Mouse (Mus musculus): ENCODE measurements around the gene Egr2.
A peak's percentile ranks its signal among the peaks of the same experiment; 100 is the strongest.

The Egr2 gene

GRCm38 (mm10) chr10:67535256-67535655 is at the start of gene Egr2:
Egr2 (plus strand) TSS chr10:67535475.
- DNase-seq, result peak; percentile 76

- DNase-seq, result no peak
These were observed 47.8 kb upstream of the Egr2 start for GRCm38 (mm10) chr10:67487496-67487895.

GRCm38 (mm10) chr10:67489836-67490235 is 45.4 kb upstream of the Egr2 start:
- no peak for DNase-seq

- no peak for DNase-seq
These were observed 44.6 kb upstream of the Egr2 start for GRCm38 (mm10) chr10:67490632-67491031.

- no peak for DNase-seq
These were observed 43.1 kb upstream of the Egr2 start for GRCm38 (mm10) chr10:67492161-67492571.

GRCm38 (mm10) chr10:67493556-67493955 is 41.7 kb upstream of the Egr2 start:
- no peak for DNase-seq

GRCm38 (mm10) chr10:67497144-67497892 is 38.0 kb upstream of the Egr2 start:
- DNase-seq, result no peak

- no peak for DNase-seq
These were observed 37.3 kb upstream of the Egr2 start for GRCm38 (mm10) chr10:67497951-67498350.

GRCm38 (mm10) chr10:67503320-67503995 is 31.8 kb upstream of the Egr2 start:
- DNase-seq, result peak; percentile 85

GRCm38 (mm10) chr10:67504046-67504445 is 31.2 kb upstream of the Egr2 start:
- peak; percentile 52 for DNase-seq

GRCm38 (mm10) chr10:67505248-67505647 is 30.0 kb upstream of the Egr2 start:
- no peak for DNase-seq

- peak; percentile 32 for DNase-seq
These were observed 23.1 kb upstream of the Egr2 start for GRCm38 (mm10) chr10:67512211-67512610.

- DNase-seq, result no peak
These were observed 22.4 kb upstream of the Egr2 start for GRCm38 (mm10) chr10:67512871-67513270.

GRCm38 (mm10) chr10:67518733-67519132 is 16.5 kb upstream of the Egr2 start:
- DNase-seq, result no peak

- DNase-seq, result no peak
These were observed 11.1 kb upstream of the Egr2 start for GRCm38 (mm10) chr10:67524130-67524529.

- DNase-seq, result no peak
These were observed 10.6 kb upstream of the Egr2 start for GRCm38 (mm10) chr10:67524694-67525093.

GRCm38 (mm10) chr10:67526435-67526834 is 8.8 kb upstream of the Egr2 start:
- DNase-seq, result no peak

GRCm38 (mm10) chr10:67529769-67530168 is 5.5 kb upstream of the Egr2 start:
- DNase-seq, result no peak

- DNase-seq, result peak; percentile 78
These were observed 697 bp downstream of the Egr2 start for GRCm38 (mm10) chr10:67535972-67536371.

- peak; percentile 66 for DNase-seq
These were observed 1.4 kb downstream of the Egr2 start for GRCm38 (mm10) chr10:67536621-67537141.

- peak; percentile 95 for DNase-seq
These were observed 2.1 kb downstream of the Egr2 start for GRCm38 (mm10) chr10:67537151-67537994.

GRCm38 (mm10) chr10:67538106-67538505 is 2.8 kb downstream of the Egr2 start:
- DNase-seq, result peak; percentile 32
